Mouse (Mus musculus): Measurements from ENCODE around the gene H2afx.
A peak's percentile ranks its signal among the peaks of the same experiment; 100 is the strongest.

GRCm38 (mm10) chr9:44314910-44315309 is 19.6 kb upstream of the H2afx start:
- TF ChIP-seq CTCF (IDR thresholded peaks at IDR 0.05; ENCODE audit: control insufficient read depth, insufficient read depth, low read length) (no peak), POLR2A (IDR thresholded peaks at IDR 0.05; ENCODE audit: borderline replicate concordance, control insufficient read depth, low read depth, low read length) (0 out of 2 replicates have a peak, but pooled peaks have one; percentile 11)
